ENCODE assay signal across 8 mouse cellular contexts in genomic region chr8:85037366-85037680, GRCm38 (mm10). TPM values are rescaled to one million over a fixed set of nuclear protein-coding genes. Genes with fewer than 3 reads are reported as not detected.
DNase-seq lines count a peak whose midpoint lies in the region; ATAC-seq and TF ChIP-seq lines count a peak whose summit lies in the region.

No protein-coding gene starts in this region.

- H3K27ac ChIP-seq in heart, embryonic 14.5 days (replicated peaks in 1 of 2; ENCODE audit: control insufficient read depth in 1 of 2, insufficient read depth in 1 of 2, low read depth in 2 of 2, low read length in 2 of 2): peak overlapping the region; percentile 99
- H3K27ac ChIP-seq in MEL (ENCODE audit: control insufficient read depth, low read depth, low read length) (peak overlapping the region; percentile 98), macrophage (peak overlapping the region; percentile 83)
- peak overlapping the region; percentile 99 for H3K27ac ChIP-seq in forebrain, embryonic 14.5 days (ENCODE audit: low read depth, low read length)

- no peak for TF ChIP-seq EP300 in MEL (IDR thresholded peaks at IDR 0.05; ENCODE audit: low read depth in 1 of 2, low read length in 2 of 2)

- H3K4me2 ChIP-seq in heart, embryonic 14.5 days (ENCODE audit: low read length): peak overlapping the region; percentile 96
- H3K4me2 ChIP-seq in forebrain, embryonic 14.5 days (ENCODE audit: low read length): peak overlapping the region; percentile 96

- H3K9ac ChIP-seq in heart, embryonic 14.5 days (ENCODE audit: low read length): peak overlapping the region; percentile 92
- peak overlapping the region; percentile 99 for H3K9ac ChIP-seq in MEL (ENCODE audit: control insufficient read depth, low read depth, low read length, poor library complexity, severe bottlenecking)
- H3K9ac ChIP-seq in forebrain, embryonic 14.5 days (ENCODE audit: low read length): peak overlapping the region; percentile 93

- under 1% methylated on average over 14 of the region's 14 CpGs for WGBS in heart, embryonic 14.5 days
- 0% methylated on average over 14 of the region's 14 CpGs for WGBS in forebrain, embryonic 14.5 days
- 0% methylated on average over 7 of the region's 14 CpGs for WGBS in macrophage (ENCODE audit: missing documents)

- H3K27me3 ChIP-seq in heart, embryonic 14.5 days (ENCODE audit: control insufficient read depth, insufficient read depth, low read length): no peaks in the 10 kb centered on the region
- no peaks in the 10 kb centered on the region for H3K27me3 ChIP-seq in MEL (ENCODE audit: control insufficient read depth in 1 of 2, insufficient read depth in 2 of 2, low read length in 2 of 2)
- no peaks in the 10 kb centered on the region for H3K27me3 ChIP-seq in forebrain, embryonic 14.5 days (replicated peaks; ENCODE audit: control insufficient read depth, insufficient read depth, low read length)

- no peaks in the 10 kb centered on the region for H3K9me3 ChIP-seq in heart, embryonic 14.5 days (ENCODE audit: control insufficient read depth, low read length)
- H3K9me3 ChIP-seq in MEL (replicated peaks; ENCODE audit: insufficient read depth, low read length): no peaks in the 10 kb centered on the region
- no peaks in the 10 kb centered on the region for H3K9me3 ChIP-seq in forebrain, embryonic 14.5 days (replicated peaks; ENCODE audit: control insufficient read depth, low read length)

- no peak for DNase-seq in heart, adult 8-10 months (ENCODE audit: low spot score)
- DNase-seq in MEL (ENCODE audit: low read depth, low spot score): no peak
- DNase-seq in forebrain, embryonic 14.5 days (ENCODE audit: low spot score): peak; percentile 65
- no peak for DNase-seq in urinary bladder, adult 2 months (ENCODE audit: low spot score)
- no peak for DNase-seq in thymus, postnatal 36 days
- no peak for DNase-seq in cerebellum, adult 9-11 months

- H3K36me3 ChIP-seq in heart, embryonic 14.5 days (ENCODE audit: control insufficient read depth, insufficient read depth, low read length): peaks cover 44% of the 10 kb centered on the region
- H3K36me3 ChIP-seq in MEL (ENCODE audit: control insufficient read depth in 1 of 2, insufficient read depth in 2 of 2, low read length in 2 of 2): peaks cover 15 to 36% of the 10 kb centered on the region in 2 experiments
- H3K36me3 ChIP-seq in forebrain, embryonic 14.5 days (ENCODE audit: control insufficient read depth, insufficient read depth, low read length): peaks cover 34% of the 10 kb centered on the region
- peaks cover 23% of the 10 kb centered on the region for H3K36me3 ChIP-seq in macrophage (ENCODE audit: inconsistent target)

- 0 out of 4 replicates have a peak, but pooled peaks of 1 of the 2 experiments have one; percentile 3 for TF ChIP-seq POLR2A in MEL (IDR thresholded peaks at IDR 0.05; ENCODE audit: control insufficient read depth in 1 of 2, insufficient read depth in 1 of 2, low read depth in 1 of 2, low read length in 2 of 2, poor library complexity in 1 of 2)

- peak overlapping the region; percentile 84 to 96 for H3K4me3 ChIP-seq in heart, embryonic 14.5 days (ENCODE audit: control insufficient read depth in 1 of 2, insufficient read depth in 1 of 2, low read depth in 1 of 2, low read length in 2 of 2)
- peak overlapping the region; percentile 86 to 88 for H3K4me3 ChIP-seq in MEL (ENCODE audit: control insufficient read depth in 1 of 2, insufficient read depth in 1 of 2, low read depth in 2 of 2, low read length in 2 of 2)
- peak overlapping the region; percentile 80 for H3K4me3 ChIP-seq in forebrain, embryonic 14.5 days (ENCODE audit: low read depth, low read length)
- H3K4me3 ChIP-seq in macrophage (ENCODE audit: inconsistent target): peak overlapping the region; percentile 90

- peak; percentile 11 for ATAC-seq in heart, embryonic 14.5 days (ENCODE audit: insufficient number of reproducible peaks, insufficient read depth, low FRiP score, low read depth)
- ATAC-seq in forebrain, embryonic 14.5 days: peak; percentile 62

- H3K79me2 ChIP-seq in MEL (ENCODE audit: control insufficient read depth, insufficient read depth, low read length, poor library complexity) (peaks cover 55% of the 10 kb centered on the region), macrophage (ENCODE audit: inconsistent target) (peaks cover 68% of the 10 kb centered on the region)

- TF ChIP-seq RAD21 in MEL (IDR thresholded peaks at IDR 0.05; ENCODE audit: low read depth, low read length): no peak

- TF ChIP-seq CTCF in MEL (IDR thresholded peaks at IDR 0.05 in 2 of 3, conservative IDR thresholded peaks at IDR 0.05 in 1 of 3; ENCODE audit: control insufficient read depth in 1 of 3, insufficient read depth in 1 of 3, low read depth in 2 of 3, low read length in 3 of 3, poor library complexity in 1 of 3, severe bottlenecking in 1 of 3): no peak

- peaks cover 0 to 22% of the 10 kb centered on the region in 2 experiments; a peak in 3 of 4 replicates for H3K4me1 ChIP-seq in heart, embryonic 14.5 days (ENCODE audit: control insufficient read depth in 2 of 2, insufficient read depth in 2 of 2, low read length in 2 of 2)
- H3K4me1 ChIP-seq in MEL (ENCODE audit: control insufficient read depth in 1 of 2, insufficient read depth in 2 of 2, low read length in 2 of 2): peaks cover 3 to 15% of the 10 kb centered on the region in 2 experiments
- H3K4me1 ChIP-seq in forebrain, embryonic 14.5 days (ENCODE audit: control insufficient read depth, insufficient read depth, low read length): peaks cover 19% of the 10 kb centered on the region; the same call in 1 of the 2 replicates

RNA-seq across cellular contexts. Expression of gene Tnpo2, which starts 0.6 kb away (rescaled TPM):
- polyA plus RNA-seq in heart, embryonic 14.5 days (2014; fragmentation: Nextera tagmentation; extraction: Ambion mirVana): 13.0 and 15.2 TPM in 2 replicates
- total RNA-seq in heart, adult 8-10 months (2022): 10 to 100 TPM; 29.6 to 32.4 (median 30.8) TPM
- 55.6 and 62.3 TPM in 2 replicates for total RNA-seq in MEL (2012; rRNA removed)
- 10 to 100 TPM; 29.2 to 86.8 TPM for polyA plus RNA-seq in MEL (2012; ENCODE audit: insufficient read depth in 1 of 2, insufficient read length in 2 of 2, low read depth in 1 of 2, low replicate concordance in 2 of 2, missing spikeins in 1 of 2)
- polyA plus RNA-seq in forebrain, embryonic 14.5 days (2014; fragmentation: Nextera tagmentation; extraction: Ambion mirVana): 27.8 and 36.8 TPM in 2 replicates
- total RNA-seq in macrophage (2018; cell fraction: chromatin; rRNA removed): 100 to 1,000 TPM in 8 of 26 experiments, 10 to 100 TPM in 18; 25.6 to 142 (median 84.3) TPM
- 10 to 100 TPM; 17.2 to 33.6 (median 27.7) TPM for total RNA-seq in macrophage (2018; cell fraction: cytosol; rRNA removed)
- total RNA-seq in macrophage (2018; cell fraction: nucleus; rRNA removed): 100 to 1,000 TPM in 1 of 26 experiments, 10 to 100 TPM in 25; 23.2 to 100 (median 45.1) TPM
- 14.1 to 30.6 TPM (median 26.6 TPM) in 3 replicates for polyA plus RNA-seq in macrophage (2018)
- polyA plus RNA-seq in urinary bladder, adult 2 months (2012; rRNA removed): 50.0 and 53.0 TPM in 2 replicates

RNA-seq across cellular contexts. Expression of gene Trir, which starts 10.7 kb away (rescaled TPM):
- polyA plus RNA-seq in heart, embryonic 14.5 days (2014; fragmentation: Nextera tagmentation; extraction: Ambion mirVana): 92.0 and 95.9 TPM in 2 replicates
- total RNA-seq in heart, adult 8-10 months (2022): 10 to 100 TPM; 76.6 to 90.6 (median 78.6) TPM
- total RNA-seq in MEL (2012; rRNA removed): 224 and 264 TPM in 2 replicates
- polyA plus RNA-seq in MEL (2012; ENCODE audit: insufficient read depth in 1 of 2, insufficient read length in 2 of 2, low read depth in 1 of 2, low replicate concordance in 2 of 2, missing spikeins in 1 of 2) (100 to 1,000 TPM; 283 to 442 TPM), macrophage (2018) (143 to 170 TPM (median 168 TPM) in 3 replicates)
- 166 and 169 TPM in 2 replicates for polyA plus RNA-seq in forebrain, embryonic 14.5 days (2014; fragmentation: Nextera tagmentation; extraction: Ambion mirVana)
- 10 to 100 TPM; 21.0 to 98.6 (median 60.2) TPM for total RNA-seq in macrophage (2018; cell fraction: chromatin; rRNA removed)
- 100 to 1,000 TPM; 134 to 231 (median 186) TPM for total RNA-seq in macrophage (2018; cell fraction: cytosol; rRNA removed)
- 100 to 1,000 TPM in 16 of 26 experiments, 10 to 100 TPM in 10; 61.2 to 153 (median 114) TPM for total RNA-seq in macrophage (2018; cell fraction: nucleus; rRNA removed)
- 109 and 140 TPM in 2 replicates for polyA plus RNA-seq in urinary bladder, adult 2 months (2012; rRNA removed)

RNA-seq across cellular contexts. Expression of gene Asna1, which starts 12.2 kb away (rescaled TPM):
- 91.5 and 109 TPM in 2 replicates for polyA plus RNA-seq in heart, embryonic 14.5 days (2014; fragmentation: Nextera tagmentation; extraction: Ambion mirVana)
- 10 to 100 TPM; 63.5 to 72.5 (median 65.4) TPM for total RNA-seq in heart, adult 8-10 months (2022)
- 115 and 132 TPM in 2 replicates for total RNA-seq in MEL (2012; rRNA removed)
- polyA plus RNA-seq in MEL (2012; ENCODE audit: insufficient read depth in 1 of 2, insufficient read length in 2 of 2, low read depth in 1 of 2, low replicate concordance in 2 of 2, missing spikeins in 1 of 2) (100 to 1,000 TPM in 1 of 2 experiments, not detected in 1; 192 TPM), macrophage (2018) (120 to 138 TPM (median 122 TPM) in 3 replicates)
- polyA plus RNA-seq in forebrain, embryonic 14.5 days (2014; fragmentation: Nextera tagmentation; extraction: Ambion mirVana): 166 and 178 TPM in 2 replicates
- total RNA-seq in macrophage (2018; cell fraction: chromatin; rRNA removed): 10 to 100 TPM in 25 of 26 experiments, 1 to 10 TPM in 1; 8.4 to 50.7 (median 25.6) TPM
- total RNA-seq in macrophage (2018; cell fraction: cytosol; rRNA removed): 100 to 1,000 TPM in 19 of 26 experiments, 10 to 100 TPM in 7; 81.4 to 136 (median 111) TPM
- total RNA-seq in macrophage (2018; cell fraction: nucleus; rRNA removed): 10 to 100 TPM; 19.1 to 59.8 (median 38.6) TPM
- 113 and 136 TPM in 2 replicates for polyA plus RNA-seq in urinary bladder, adult 2 months (2012; rRNA removed)

RNA-seq across cellular contexts. Expression of gene Fbxw9, which starts 22.5 kb away (rescaled TPM):
- 16.6 and 21.6 TPM in 2 replicates for polyA plus RNA-seq in heart, embryonic 14.5 days (2014; fragmentation: Nextera tagmentation; extraction: Ambion mirVana)
- total RNA-seq in heart, adult 8-10 months (2022): 1 to 10 TPM; 2.9 to 4.0 (median 3.3) TPM
- 6.5 and 10.6 TPM in 2 replicates for total RNA-seq in MEL (2012; rRNA removed)
- polyA plus RNA-seq in MEL (2012; ENCODE audit: insufficient read depth in 1 of 2, insufficient read length in 2 of 2, low read depth in 1 of 2, low replicate concordance in 2 of 2, missing spikeins in 1 of 2) (10 to 100 TPM in 1 of 2 experiments, not detected in 1; 13.9 TPM), macrophage (2018) (4.8 to 12.5 TPM (median 8.4 TPM) in 3 replicates)
- polyA plus RNA-seq in forebrain, embryonic 14.5 days (2014; fragmentation: Nextera tagmentation; extraction: Ambion mirVana): 46.5 and 56.2 TPM in 2 replicates
- 10 to 100 TPM; 13.3 to 54.3 (median 32.7) TPM for total RNA-seq in macrophage (2018; cell fraction: chromatin; rRNA removed)
- 10 to 100 TPM in 8 of 26 experiments, 1 to 10 TPM in 18; 6.3 to 13.1 (median 9.0) TPM for total RNA-seq in macrophage (2018; cell fraction: cytosol; rRNA removed)
- 10 to 100 TPM in 24 of 26 experiments, 1 to 10 TPM in 2; 7.4 to 35.2 (median 18.6) TPM for total RNA-seq in macrophage (2018; cell fraction: nucleus; rRNA removed)
- polyA plus RNA-seq in urinary bladder, adult 2 months (2012; rRNA removed): 38.9 and 54.7 TPM in 2 replicates

RNA-seq across cellular contexts. Expression of gene Best2, which starts 23.0 kb away (rescaled TPM):
- polyA plus RNA-seq in heart, embryonic 14.5 days (2014; fragmentation: Nextera tagmentation; extraction: Ambion mirVana): not detected in 2 replicates
- total RNA-seq in heart, adult 8-10 months (2022): not detected
- 0.04 TPM in 1 of 2 replicates, not detected in the other for total RNA-seq in MEL (2012; rRNA removed)
- polyA plus RNA-seq in MEL (2012; ENCODE audit: insufficient read depth in 1 of 2, insufficient read length in 2 of 2, low read depth in 1 of 2, low replicate concordance in 2 of 2, missing spikeins in 1 of 2) (under 1 TPM in 1 of 2 experiments, not detected in 1; 0.13 TPM), macrophage (2018) (not detected in 3 replicates)
- polyA plus RNA-seq in forebrain, embryonic 14.5 days (2014; fragmentation: Nextera tagmentation; extraction: Ambion mirVana): not detected in 2 replicates
- not detected for total RNA-seq in macrophage (2018; cell fraction: chromatin; rRNA removed)
- not detected for total RNA-seq in macrophage (2018; cell fraction: cytosol; rRNA removed)
- total RNA-seq in macrophage (2018; cell fraction: nucleus; rRNA removed): not detected
- 0.04 TPM in 1 of 2 replicates, not detected in the other for polyA plus RNA-seq in urinary bladder, adult 2 months (2012; rRNA removed)
